Mouse (Mus musculus): ENCODE measurements around the gene Ufl1. TPM values are rescaled to one million over a fixed set of nuclear protein-coding genes. Genes with fewer than 3 reads are reported as not detected.

Gene Ufl1
- 34.2 to 40.6 TPM (median 39.9 TPM) in 4 replicates for total RNA-seq (2023)

DNA sequence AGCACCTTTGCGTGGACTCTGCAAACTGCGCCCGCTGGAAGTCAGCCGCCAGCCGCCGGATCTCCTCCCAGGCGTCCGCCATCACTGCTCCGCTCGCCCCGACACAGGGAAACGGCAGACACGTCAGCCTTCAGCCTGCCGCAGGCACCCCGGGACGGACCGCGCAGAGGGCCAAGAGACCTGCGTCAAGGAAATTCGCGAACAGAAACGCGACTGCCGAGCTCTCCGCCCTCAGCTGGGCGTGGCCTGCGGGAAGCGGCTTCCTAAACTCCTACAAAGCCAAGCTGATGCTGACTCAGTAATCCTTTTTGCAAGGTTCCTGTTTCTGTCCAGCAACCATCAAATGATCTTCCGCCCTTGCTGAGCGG is at the start of gene Ufl1:
Gene Ufl1 (minus strand): TSS at position 151 of the 368 bp plus-strand sequence.

GRCm38 (mm10) chr4:25242776-25243175 is 38.8 kb downstream of the Ufl1 start, which contains the start of gene Fhl5:
Gene Fhl5, minus strand, starts transcription at chr4:25242876.

Other genes starting within 250 kb of the Ufl1 start
- not detected in 4 replicates for gene Fhl5, start 38.9 kb downstream of the Ufl1 start, total RNA-seq (2023)